Mouse (Mus musculus) layer of hippocampus, postnatal 25 days (tissue): ENCODE measurements at regions not wholly inside any gene's neighbourhood (a gene's known extent, or its start where the extent isn't known, plus 50 kb on each side); places are given as distances from the start of the nearest gene placed in this dataset.

Experiments
- DNase-seq, 2 experiments: peaks; one replicate each; pipeline ENCODE4 v3.0.0; 2022; ENCODE audit warnings: mixed read lengths in 2 of 2, low spot score in 1 of 2; ENCODE audit errors: extremely low spot score in 1 of 2

- no peak for DNase-seq
Measured at GRCm38 (mm10) chr2:75133298-75134080, 307.9 kb downstream of the Mtx2 start.

- DNase-seq, result no peak
Measured at GRCm38 (mm10) chr2:75136618-75137017, 311.0 kb downstream of the Mtx2 start.

DNA sequence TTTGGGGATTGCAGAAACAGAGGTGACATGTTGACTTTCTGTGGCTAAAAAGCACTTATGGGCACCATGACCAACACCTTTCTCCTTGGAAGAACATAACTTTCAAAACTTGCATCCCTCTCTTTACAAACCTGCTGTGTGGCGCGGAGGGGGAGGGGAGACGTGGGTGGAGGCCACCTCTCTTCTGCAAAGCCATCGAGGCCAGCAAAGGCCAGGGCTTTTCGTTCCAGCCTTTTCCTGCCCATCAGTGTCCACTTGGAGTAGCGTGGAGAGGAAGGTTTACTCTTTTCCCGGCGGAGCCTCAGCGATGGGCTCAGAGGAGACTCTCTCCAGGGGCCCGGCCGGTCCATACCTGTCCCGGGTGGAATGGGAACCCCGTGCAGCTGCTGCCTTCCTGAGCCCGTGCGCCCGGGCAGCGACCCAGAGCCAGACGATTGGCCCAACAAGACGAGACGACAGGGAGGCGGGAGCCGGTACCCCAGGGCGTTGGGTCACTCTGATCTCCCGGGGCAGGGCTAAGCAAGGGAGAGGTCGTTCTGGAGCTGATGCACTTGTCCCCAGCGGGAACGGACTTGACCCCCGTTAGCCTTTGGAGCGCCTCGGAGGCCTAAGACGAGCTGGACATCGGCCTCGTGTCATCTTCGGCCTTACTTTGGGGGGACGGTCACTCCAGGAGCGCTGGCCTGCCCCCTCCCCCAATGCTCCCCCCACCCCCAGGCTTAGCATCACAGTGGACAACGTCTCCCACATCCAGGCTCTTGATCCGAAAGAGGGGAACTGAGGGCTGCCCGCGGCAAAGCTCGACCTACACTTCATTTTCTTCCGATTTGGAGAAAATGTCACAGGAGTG lies 311.8 kb downstream of the Mtx2 start:
- DNase-seq, result no peak

GRCm38 (mm10) chr2:75137983-75138745 lies 312.6 kb downstream of the Mtx2 start:
- peak; percentile 54 to 76 for DNase-seq

DNA sequence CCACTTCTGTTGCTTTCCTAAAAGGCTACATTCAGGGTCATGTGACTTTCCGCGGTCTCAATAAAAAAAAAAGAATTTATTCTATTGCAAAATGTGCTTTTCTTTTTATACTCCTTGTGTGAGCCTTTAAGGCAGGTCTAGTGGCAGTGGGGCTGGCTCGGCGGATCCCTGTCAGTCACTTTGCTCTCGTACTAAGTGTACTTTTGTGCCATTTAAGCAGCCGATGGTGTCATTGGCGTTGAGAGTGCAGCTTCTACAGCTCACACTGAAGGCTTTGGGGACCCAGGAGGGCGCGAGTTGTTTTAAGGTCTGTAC lies 313.1 kb downstream of the Mtx2 start:
- no peak for DNase-seq

DNA sequence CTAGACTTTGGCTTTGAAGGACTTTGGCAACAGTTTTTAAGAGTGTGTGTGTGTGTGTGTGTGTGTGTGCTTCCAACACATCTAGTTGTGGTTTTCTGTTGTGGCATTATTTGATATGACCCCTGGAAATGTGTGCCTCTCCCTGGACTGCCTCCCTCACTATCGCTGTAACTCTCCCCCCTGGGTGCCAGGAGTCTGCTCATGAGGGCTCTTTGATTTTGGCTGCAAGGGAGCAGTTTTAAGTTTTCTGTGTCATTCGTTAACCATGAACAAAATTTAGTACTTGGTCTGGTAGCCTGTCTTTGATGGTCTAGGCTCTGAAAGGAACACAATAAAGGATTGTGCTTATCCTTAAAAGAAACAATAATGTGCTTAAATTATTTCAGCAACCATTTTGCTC lies 313.9 kb downstream of the Mtx2 start:
- no peak for DNase-seq

GRCm38 (mm10) chr2:75142675-75143074 lies 317.1 kb downstream of the Mtx2 start:
- no peak for DNase-seq

DNA sequence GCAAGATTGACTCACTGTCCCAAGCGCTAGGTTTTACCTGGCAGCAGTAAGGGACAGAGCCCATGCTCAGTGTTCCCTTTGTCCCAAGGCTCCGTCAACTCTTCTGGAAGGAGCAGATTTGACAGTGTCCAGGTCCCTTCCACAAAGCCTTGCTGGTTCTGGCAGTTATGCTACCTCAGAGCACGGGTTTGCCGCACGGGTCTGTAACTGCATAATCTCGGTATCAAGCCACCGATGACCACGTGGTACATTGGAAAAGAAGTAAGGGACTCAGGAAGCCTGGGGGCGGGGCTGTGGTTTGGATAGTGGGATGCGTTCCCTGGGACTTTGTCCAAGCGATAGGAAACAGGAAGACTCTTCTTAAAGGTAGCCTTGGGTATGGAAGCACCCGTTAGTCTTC lies 319.3 kb downstream of the Mtx2 start:
- no peak for DNase-seq

GRCm38 (mm10) chr2:75146256-75146655 lies 320.7 kb downstream of the Mtx2 start:
- DNase-seq, result no peak

GRCm38 (mm10) chr2:75147399-75147798 lies 321.8 kb downstream of the Mtx2 start:
- DNase-seq, result no peak

DNA sequence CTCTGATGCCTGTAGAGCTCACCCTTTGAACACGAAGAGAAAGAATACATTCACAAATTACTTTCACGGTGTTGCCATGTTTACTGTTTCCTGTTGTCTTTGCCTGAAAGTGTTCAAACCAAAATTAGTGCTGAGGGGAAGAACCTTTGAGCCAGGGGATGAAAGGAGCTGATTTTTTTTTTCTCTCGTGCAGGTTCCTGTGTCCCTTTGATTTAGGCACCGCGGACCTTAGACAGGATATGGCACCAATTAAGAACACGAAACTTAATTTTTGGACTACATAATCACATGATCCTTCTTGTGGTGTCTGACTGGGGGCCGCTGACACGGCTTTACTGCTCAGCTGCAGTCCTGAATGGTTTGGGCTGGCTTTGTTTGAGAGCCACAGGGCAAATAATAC lies 322.4 kb downstream of the Mtx2 start:
- no peak for DNase-seq

- DNase-seq, result no peak
Measured at GRCm38 (mm10) chr2:75149036-75149435, 323.4 kb downstream of the Mtx2 start.

GRCm38 (mm10) chr2:75149562-75149961 lies 324.0 kb downstream of the Mtx2 start:
- no peak for DNase-seq

- DNase-seq, result peak; percentile 17 to 66
Measured at GRCm38 (mm10) chr2:75150986-75151385, 325.4 kb downstream of the Mtx2 start.

DNA sequence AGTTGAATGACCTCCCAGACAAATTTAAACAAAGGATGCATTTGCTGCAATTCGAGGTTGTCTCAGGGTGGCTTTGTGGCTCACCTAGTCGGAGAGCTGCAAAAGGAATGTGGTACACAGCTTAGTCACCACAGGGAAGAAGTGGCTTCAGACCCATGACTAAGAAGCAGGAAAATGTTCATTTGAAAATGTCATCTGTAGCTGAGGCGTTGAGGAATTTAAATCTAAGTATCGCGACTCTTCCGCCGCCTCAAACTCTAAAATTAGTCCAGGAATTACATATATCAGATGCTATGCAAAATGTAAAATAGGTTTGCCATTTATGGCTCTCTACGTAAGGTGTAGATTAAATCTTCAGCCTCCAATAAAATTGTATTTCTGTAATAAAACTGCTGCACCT lies 325.9 kb downstream of the Mtx2 start:
- DNase-seq, result no peak

DNA sequence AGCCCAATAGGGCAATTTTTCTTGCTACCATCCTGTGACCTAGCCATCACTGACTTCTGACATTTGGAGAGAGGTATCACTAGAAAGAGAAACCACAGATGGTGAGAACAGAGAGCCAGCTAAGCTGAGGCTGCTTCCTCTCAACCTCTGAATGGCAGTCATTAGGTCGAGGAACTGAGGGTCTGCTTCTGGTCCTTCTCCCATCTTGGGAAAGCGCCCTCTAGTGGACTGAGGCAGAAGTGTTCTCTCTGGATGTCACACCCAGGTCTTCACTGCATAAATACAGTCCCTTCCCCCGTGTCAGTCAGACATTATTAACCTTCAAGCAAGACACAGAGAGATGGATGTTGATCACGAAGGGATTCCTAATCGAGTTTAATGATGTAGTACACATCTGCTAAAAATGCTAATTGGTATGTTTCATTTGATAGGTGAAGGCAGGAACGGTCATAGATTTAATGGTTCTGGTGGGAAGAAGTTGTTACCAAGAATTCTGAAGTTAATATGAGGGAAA lies 326.9 kb downstream of the Mtx2 start:
- peak in 1 of 2 experiments; percentile 14 for DNase-seq

DNA sequence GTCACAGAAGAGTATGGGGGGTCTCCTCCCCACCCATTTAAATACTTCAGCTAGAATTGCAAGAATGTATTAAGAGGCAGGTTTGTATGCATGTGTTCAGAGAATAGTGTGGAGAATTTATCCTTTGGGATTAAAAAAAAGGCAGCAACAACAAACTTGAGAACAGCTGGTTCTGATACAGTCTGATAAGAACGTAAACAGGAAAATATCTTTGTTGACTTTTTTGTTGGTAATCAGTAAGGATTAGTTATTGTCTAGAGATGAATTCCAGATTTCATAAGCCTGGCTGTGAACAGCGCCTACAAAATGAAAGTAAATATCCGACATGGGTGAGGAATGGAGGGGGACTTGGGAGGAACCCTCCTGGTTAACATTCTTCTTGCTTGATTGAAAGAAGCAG lies 328.8 kb downstream of the Mtx2 start:
- DNase-seq, result no peak

DNA sequence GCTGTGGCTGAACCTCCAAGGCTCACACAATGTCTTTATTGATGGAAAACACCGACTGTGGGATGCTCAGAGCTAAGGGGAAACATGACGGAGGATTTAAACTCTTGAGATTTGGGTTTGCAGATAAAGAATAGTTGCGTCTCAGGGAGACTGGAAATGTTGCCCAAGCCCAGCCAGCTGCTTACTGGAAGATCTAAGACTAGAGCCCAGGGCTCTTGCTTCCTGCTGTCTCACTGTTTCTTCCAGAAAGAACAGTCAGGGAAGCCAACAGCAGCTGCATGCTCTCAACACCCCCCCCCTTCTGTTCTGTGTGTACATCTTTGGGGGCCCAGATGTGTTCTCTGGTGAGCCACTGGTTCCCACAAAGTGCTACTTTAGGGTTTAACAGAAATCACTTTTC lies 333.0 kb downstream of the Mtx2 start:
- no peak for DNase-seq

DNA sequence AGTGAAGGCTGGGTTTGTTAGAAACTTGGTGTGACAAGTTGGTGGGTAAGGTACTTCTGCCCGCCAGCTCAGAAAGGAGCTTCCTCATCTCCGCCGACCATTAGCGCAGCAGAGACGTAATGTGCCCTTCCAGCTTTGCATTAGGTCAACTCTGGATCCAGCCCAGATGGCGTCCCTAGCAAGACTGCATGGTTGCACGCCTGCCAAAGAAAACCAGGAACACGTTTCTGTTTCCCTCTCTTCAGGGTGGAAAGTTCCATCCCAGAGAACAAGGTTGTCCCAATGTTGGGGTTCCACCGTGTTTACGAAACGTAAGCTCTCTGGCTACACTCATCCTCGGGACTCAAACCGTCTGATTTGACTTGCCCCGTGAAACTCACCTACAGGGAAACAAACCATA lies 335.5 kb downstream of the Mtx2 start:
- DNase-seq, result no peak

DNA sequence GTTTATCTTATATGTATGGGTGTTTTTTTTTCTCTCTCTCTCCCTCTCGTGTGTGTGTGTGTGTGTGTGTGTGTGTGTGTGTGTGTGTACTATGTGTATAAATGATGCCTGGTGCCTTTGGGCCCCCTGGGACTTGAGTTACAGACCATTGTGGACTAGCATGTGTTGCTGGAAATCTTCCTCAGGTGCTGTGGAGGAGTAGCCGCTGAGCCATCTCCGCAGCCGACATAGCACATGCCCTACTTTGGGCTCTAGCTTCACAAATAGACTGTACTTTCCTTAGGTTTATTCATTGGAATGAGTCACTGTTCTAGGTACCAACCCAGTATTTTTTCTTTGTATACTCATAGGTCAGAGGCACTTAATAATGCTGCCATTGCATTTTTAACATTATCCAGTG lies 339.4 kb downstream of the Mtx2 start:
- DNase-seq, result no peak

DNA sequence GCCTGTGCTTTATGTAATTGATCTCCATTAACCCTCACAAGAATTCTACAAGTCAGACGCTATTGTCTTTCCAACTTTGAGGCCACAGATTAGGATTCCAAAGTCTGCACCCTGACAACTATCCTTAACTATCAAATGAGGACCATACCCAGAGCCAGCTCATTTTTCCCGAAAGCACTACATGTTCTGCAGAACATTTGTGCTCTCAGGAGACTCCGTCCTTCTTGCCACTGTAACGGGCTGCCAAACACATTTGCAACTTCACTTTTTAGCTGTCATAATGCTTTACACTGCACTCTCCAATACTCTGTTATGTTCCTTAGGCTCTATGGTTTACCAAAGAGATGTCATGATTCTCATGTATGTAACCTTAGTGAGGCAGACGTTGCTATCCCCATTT lies 350.7 kb downstream of the Mtx2 start:
- DNase-seq, result no peak
